ENCODE assay signal across 7 mouse cellular contexts in genomic region chr12:73462091-73462490, GRCm38 (mm10).
DNase-seq lines count a peak whose midpoint lies in the region; ATAC-seq lines count a peak whose summit lies in the region.

No protein-coding gene starts in this region.

- peaks cover 4% of the 10 kb centered on the region; the same call in 1 of the 2 replicates for H3K4me1 ChIP-seq in neural tube, embryonic 15.5 days
- peaks cover 61% of the 10 kb centered on the region for H3K4me1 ChIP-seq in embryonic facial prominence, embryonic 10.5 days
- H3K4me1 ChIP-seq in heart, embryonic 11.5 days (ENCODE audit: control insufficient read depth, insufficient read depth, low read length) = 0 out of 2 replicates have a peak, but pooled peaks cover 4% of the 10 kb centered on the region

- no peak overlapping the region for H3K4me2 ChIP-seq in neural tube, embryonic 15.5 days
- no peak overlapping the region for H3K4me2 ChIP-seq in heart, embryonic 11.5 days

- WGBS in neural tube, embryonic 15.5 days = 45% methylated on average over 5 of the region's 5 CpGs
- WGBS in embryonic facial prominence, embryonic 10.5 days = 35% methylated on average over 5 of the region's 5 CpGs
- WGBS in heart, embryonic 11.5 days (ENCODE audit: insufficient replicate concordance) = 43% methylated on average over 5 of the region's 5 CpGs

- no peak overlapping the region for H3K4me3 ChIP-seq in neural tube, embryonic 15.5 days (replicated peaks)
- no peak overlapping the region for H3K4me3 ChIP-seq in embryonic facial prominence, embryonic 10.5 days
- no peak overlapping the region for H3K4me3 ChIP-seq in heart, embryonic 11.5 days (ENCODE audit: low read depth, low read length)

- no peak for ATAC-seq in neural tube, embryonic 15.5 days (ENCODE audit: low FRiP score)
- peak; percentile 52; the same call in 1 of the 2 replicates for ATAC-seq in heart, embryonic 11.5 days (replicated peaks; ENCODE audit: insufficient number of reproducible peaks, low FRiP score, low TSS enrichment)

- no peak overlapping the region for H3K27ac ChIP-seq in neural tube, embryonic 15.5 days (replicated peaks)
- peak overlapping the region; percentile 80 for H3K27ac ChIP-seq in embryonic facial prominence, embryonic 10.5 days (replicated peaks)
- no peak overlapping the region for H3K27ac ChIP-seq in heart, embryonic 11.5 days (ENCODE audit: low read depth, low read length)

- H3K36me3 ChIP-seq in neural tube, embryonic 15.5 days = no peaks in the 10 kb centered on the region
- no peaks in the 10 kb centered on the region for H3K36me3 ChIP-seq in embryonic facial prominence, embryonic 10.5 days (replicated peaks)
- no peaks in the 10 kb centered on the region for H3K36me3 ChIP-seq in heart, embryonic 11.5 days (ENCODE audit: control insufficient read depth, insufficient read depth, low read length)

- H3K9ac ChIP-seq in neural tube, embryonic 15.5 days (replicated peaks) = no peak overlapping the region
- no peak overlapping the region for H3K9ac ChIP-seq in heart, embryonic 11.5 days (ENCODE audit: low read depth, low read length)

- H3K9me3 ChIP-seq in neural tube, embryonic 15.5 days (replicated peaks) = no peaks in the 10 kb centered on the region
- no peaks in the 10 kb centered on the region for H3K9me3 ChIP-seq in embryonic facial prominence, embryonic 10.5 days
- no peaks in the 10 kb centered on the region for H3K9me3 ChIP-seq in heart, embryonic 11.5 days (replicated peaks; ENCODE audit: control insufficient read depth, low read length)

- DNase-seq in neural tube, embryonic 10.5 days (ENCODE audit: extremely low spot score, low spot score) = peak; percentile 39
- DNase-seq in embryonic facial prominence, embryonic 10.5 days (ENCODE audit: low spot score) = peak; percentile 30
- peak; percentile 31 for DNase-seq in layer of hippocampus, adult 9-11 months
- peak; percentile 95 for DNase-seq in skeletal muscle tissue, adult 2 months (ENCODE audit: low read depth, low spot score)
- DNase-seq in frontal cortex, postnatal 25 days (ENCODE audit: low spot score in 2 of 2) = no peak

- H3K27me3 ChIP-seq in neural tube, embryonic 15.5 days (replicated peaks) = no peaks in the 10 kb centered on the region
- peaks cover 8% of the 10 kb centered on the region for H3K27me3 ChIP-seq in embryonic facial prominence, embryonic 10.5 days (replicated peaks; ENCODE audit: low read depth, poor library complexity, severe bottlenecking)
- no peaks in the 10 kb centered on the region for H3K27me3 ChIP-seq in heart, embryonic 11.5 days (ENCODE audit: control insufficient read depth, insufficient read depth, low read length)

Comparison
In these comparisons a context has a peak if more than half of its experiments do, and no peak if none do; other contexts are left out.
1. DNase-seq: peak in neural tube, embryonic 10.5 days (single experiment), embryonic facial prominence, embryonic 10.5 days (single experiment), layer of hippocampus, adult 9-11 months (single experiment) and skeletal muscle tissue, adult 2 months (single experiment); none in frontal cortex, postnatal 25 days (0 of 2).